Mouse (Mus musculus): Measurements from ENCODE around the gene Olfr173.

Olfr173 gene

DNA sequence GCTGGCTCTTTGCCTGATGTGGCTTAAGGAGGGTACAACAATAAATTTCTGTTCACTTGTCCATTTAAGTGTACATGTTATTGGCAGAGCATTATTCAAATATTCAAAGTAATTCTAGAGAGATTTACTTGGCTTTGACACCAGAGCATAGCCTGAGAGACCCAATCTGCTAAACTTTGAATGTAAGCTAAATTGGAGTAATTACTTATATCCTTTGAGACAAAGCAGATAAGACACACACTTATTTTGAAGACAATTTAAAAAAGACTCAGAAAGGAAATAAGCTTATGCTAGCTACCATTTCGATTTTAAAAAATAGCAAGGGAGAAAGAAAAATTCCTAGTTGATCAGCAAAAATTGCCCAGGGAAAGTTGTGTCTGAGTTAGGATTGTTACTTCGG, at the start of gene Olfr173:
Gene Olfr173 (minus strand): TSS at position 101 of the 400 bp plus-strand sequence.
- no peak for DNase-seq

DNA sequence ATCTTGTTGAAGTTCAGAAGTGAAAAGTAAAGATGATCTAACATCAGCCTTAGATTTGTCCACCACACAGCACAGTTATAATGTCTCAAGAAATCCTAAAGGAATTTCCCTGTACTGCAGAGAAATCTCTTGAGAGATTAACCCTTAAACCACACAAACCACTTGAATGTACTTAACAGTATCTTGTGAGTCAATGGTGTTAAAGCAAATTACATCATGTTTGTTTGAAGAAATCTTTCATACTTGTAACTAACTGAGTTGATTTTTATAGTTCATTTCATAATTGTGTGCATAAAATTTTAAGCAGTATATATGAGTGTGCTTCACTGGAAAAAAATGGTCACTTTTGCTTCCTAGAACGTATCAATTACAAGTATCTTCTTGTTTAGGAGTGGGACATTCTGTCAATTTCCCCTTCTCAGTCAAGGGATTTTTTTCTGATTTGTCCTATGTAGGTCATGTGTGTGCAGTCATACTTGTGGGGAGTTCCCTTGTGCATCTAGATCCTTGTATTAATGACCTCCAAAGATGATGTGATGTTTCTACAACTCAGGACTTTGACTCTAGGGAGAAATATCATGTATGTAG, 26.8 kb upstream of the Olfr173 start, which contains the start of gene Olfr175-ps1:
Gene Olfr175-ps1 (minus strand): TSS at position 51 of the 588 bp plus-strand sequence.
- DNase-seq, result no peak

DNA sequence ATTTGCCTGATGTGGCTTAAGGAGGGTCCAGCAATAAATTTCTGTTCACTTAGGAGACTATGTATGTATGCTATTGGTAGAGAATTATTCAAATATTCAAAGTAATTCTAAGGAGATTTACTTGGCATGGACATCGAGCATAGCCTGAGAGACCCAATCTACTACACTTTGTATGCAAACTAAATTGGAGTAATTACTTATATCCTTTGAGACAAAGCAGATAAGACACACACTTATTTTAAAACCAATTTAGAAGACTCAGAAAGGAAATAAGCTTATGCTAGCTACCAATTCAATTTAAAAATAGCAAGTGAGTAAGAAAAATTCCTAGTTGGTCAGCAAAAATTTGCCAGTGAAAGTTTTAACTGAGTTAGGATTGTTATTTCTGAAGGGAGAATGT, 37.0 kb downstream of the Olfr173 start, which contains the start of gene Olfr172:
Gene Olfr172 (minus strand): TSS at position 101 of the 400 bp plus-strand sequence.
- DNase-seq, result no peak

DNA sequence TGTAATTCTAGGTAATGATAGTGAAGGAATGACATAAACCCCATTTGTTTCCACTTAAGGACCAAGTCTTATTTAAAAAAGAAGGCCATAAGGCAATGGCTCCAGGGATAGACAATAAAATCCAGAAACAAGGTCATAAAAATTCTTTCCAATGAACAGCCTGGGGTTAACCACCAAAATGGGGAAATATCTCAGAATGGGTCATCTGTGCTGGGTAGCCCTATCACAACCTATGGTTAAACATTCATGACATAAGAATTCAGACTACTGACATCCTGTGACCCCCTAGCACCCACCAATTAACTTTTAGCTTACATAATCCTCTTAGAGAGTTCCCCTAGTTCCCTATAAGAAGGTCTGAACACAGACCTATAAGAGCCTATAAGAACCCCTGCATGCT, 43.9 kb downstream of the Olfr173 start:
- DNase-seq, result no peak

DNA sequence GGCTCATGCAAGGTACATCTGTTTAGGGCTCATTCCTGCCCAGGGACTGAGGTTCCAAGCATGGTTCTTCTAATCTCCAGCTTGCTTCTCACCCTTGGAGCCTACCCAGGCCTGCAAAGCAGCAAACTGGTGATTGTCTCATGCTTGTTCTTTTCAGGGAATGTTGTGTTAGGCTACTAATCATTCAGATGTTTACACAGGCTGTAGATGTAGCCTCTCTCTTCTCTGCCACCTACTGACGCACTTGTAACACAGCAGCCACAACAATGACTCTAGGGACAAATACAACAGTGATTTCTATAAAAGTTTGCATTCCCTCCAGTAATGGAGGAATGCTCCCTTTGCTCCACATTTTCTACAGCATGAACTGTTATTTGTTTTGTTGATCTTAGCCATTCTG, 48.8 kb downstream of the Olfr173 start:
- no peak for DNase-seq

DNA sequence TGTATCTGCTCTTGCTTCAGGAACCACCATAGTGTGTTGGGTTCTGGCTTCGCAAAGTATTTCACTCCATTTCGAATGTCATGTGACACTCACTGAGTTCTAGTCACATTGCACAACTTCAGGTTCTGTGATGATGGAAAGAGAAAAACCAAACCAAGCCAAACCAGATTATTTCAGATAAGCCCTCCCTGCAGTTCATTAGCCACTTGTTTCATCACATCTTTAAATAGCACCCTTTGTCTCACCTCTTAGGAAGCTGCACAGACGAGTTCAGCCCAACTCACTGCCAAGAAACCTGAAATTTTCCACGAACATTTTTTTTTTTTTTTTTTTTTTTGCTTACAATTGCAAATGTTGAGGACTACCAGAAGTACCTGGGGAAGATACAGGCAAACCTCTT, 53.4 kb downstream of the Olfr173 start:
- DNase-seq, result no peak
